Mouse (Mus musculus) intestine, embryonic 15.5 days (tissue): Measurements from ENCODE around the gene Pld5. TPM values are rescaled to one million over a fixed set of nuclear protein-coding genes. Genes with fewer than 3 reads are reported as not detected.
A peak's percentile ranks its signal among the peaks of the same experiment; 100 is the strongest.

Experiments
- ATAC-seq: fragments of 200-750 bp; cut with Nextera tagmentation; 2 replicates; pipeline ENCODE4 v1.8.0; 2017; ENCODE audit warnings: moderate TSS enrichment, moderate library complexity
- H3K27ac ChIP-seq: fragments of 300-500 bp; sonication (generic); 2 replicates; pipeline ENCODE4 v1.5.1; 2015; ENCODE audit warnings: mild to moderate bottlenecking, inconsistent platforms
- H3K27me3 ChIP-seq: fragments of 300-500 bp; sonication (generic); replicated peaks from 2 replicates; pipeline ENCODE4 v1.6.1; 2015; ENCODE audit warnings: inconsistent platforms
- H3K36me3 ChIP-seq: fragments of 300-500 bp; sonication (generic); 2 replicates; pipeline ENCODE4 v1.6.1; 2015; ENCODE audit warnings: inconsistent platforms
- H3K4me1 ChIP-seq: fragments of 300-500 bp; sonication (generic); replicated peaks from 2 replicates; pipeline ENCODE4 v1.6.1; 2015; ENCODE audit warnings: inconsistent platforms
- H3K4me2 ChIP-seq: fragments of 300-500 bp; sonication (generic); replicated peaks from 2 replicates; pipeline ENCODE4 v1.6.1; 2015; ENCODE audit warnings: mild to moderate bottlenecking, inconsistent platforms
- H3K4me3 ChIP-seq: fragments of 300-500 bp; sonication (generic); replicated peaks from 2 replicates; pipeline ENCODE4 v1.5.1; 2015; ENCODE audit warnings: inconsistent platforms
- H3K9ac ChIP-seq: fragments of 300-500 bp; sonication (generic); 2 replicates; pipeline ENCODE4 v1.6.1; 2015; ENCODE audit warnings: inconsistent platforms
- H3K9me3 ChIP-seq: fragments of 300-500 bp; sonication (generic); 2 replicates; pipeline ENCODE4 v1.6.1; 2016; ENCODE audit warnings: inconsistent platforms
- WGBS: fragments of 180-500 bp; shearing (Covaris S2); methylation state at CpG from one replicate; pipeline ENCODE4 v1.1.7; 2015; 5-methylcytosine and 5-hydroxymethylcytosine counted together
- polyA plus RNA-seq: library from polyadenylated mRNA; unstranded; fragments of >200 nt; fragmentation: Nextera tagmentation; extraction: Ambion mirVana; gene quantifications from 2 replicates; pipeline ENCODE4 v1.2.1, GENCODE M21; 2015

Gene Pld5
- polyA plus RNA-seq, 1 experiment from 2014 or later, result 0.77 TPM

DNA sequence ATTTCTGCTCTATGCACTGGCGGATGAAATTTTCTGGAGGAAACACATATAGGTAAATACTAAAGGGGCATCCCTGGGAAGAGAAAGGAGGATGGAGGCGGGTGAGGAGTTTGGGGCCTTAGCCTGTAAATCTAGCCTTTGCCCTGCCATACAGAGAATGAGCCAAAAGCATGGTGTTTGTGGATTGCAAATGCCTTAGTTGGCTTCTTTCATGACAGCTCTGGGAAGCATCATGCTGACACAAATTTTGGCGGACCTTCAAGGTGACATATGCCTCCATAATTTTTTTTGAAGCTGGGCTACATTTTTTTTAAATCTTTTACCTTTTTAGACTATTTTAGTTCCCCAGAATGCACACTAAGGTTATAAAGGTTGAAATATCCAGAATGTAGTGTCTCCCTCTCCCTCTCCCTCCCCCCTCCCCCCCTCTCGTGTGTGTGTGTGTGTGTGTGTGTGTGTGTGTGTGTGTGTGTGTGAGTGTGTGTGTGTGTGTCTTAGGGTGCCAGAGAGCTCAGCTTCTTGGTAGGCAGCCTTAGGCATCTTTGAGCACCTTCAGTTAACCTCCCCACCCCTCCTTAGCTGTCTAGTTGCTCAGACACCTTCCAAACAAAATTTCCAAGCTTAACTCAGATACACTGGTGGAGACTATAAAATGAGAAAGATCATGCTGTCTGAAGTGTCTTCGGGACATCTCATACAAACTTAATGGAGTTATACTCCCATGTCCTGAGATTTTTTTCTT is 307.9 kb downstream of the Pld5 start:
- no peak for ATAC-seq
- no peak overlapping the region for H3K4me3 ChIP-seq
- no peaks in the 10 kb centered on the region for H3K36me3 ChIP-seq
- H3K27ac ChIP-seq, result no peak overlapping the region
- H3K9me3 ChIP-seq, result no peaks in the 10 kb centered on the region
- H3K9ac ChIP-seq, result no peak overlapping the region
- 85% methylated on average over 5 of the region's 5 CpGs for WGBS
- no peaks in the 10 kb centered on the region for H3K27me3 ChIP-seq
- no peaks in the 10 kb centered on the region for H3K4me1 ChIP-seq
- no peak overlapping the region for H3K4me2 ChIP-seq

DNA sequence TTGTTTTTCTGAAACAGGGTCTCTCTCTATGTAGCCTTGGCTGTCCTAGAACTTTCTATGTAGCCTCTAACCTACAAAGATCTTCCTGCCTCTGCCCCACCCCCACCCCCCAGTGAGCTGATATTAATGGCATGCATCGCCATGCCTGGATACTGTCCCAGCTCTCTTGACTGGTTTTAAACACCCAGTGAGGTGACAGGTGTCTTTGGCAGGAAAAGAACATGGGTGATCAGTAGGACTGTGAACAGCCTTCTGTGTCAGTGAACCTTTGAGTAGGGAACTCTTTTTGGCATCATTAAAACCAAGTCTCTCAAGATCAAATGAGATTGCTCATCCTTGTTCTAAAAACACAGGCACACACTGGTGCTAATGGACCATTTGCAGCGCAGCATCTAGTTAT is 313.3 kb downstream of the Pld5 start:
- H3K4me3 ChIP-seq, result no peak overlapping the region
- H3K27me3 ChIP-seq, result no peaks in the 10 kb centered on the region
- H3K4me2 ChIP-seq, result no peak overlapping the region
- H3K36me3 ChIP-seq, result no peaks in the 10 kb centered on the region
- H3K9me3 ChIP-seq, result no peaks in the 10 kb centered on the region
- no peak overlapping the region for H3K9ac ChIP-seq
- 79% methylated on average over 2 of the region's 2 CpGs for WGBS
- no peaks in the 10 kb centered on the region for H3K4me1 ChIP-seq
- ATAC-seq, result no peak
- no peak overlapping the region for H3K27ac ChIP-seq

- Histone ChIP-seq H3K9me3 (no peaks in the 10 kb centered on the region), H3K27ac (no peak overlapping the region), H3K36me3 (no peaks in the 10 kb centered on the region), H3K4me1 (no peaks in the 10 kb centered on the region), H3K4me3 (no peak overlapping the region), H3K9ac (no peak overlapping the region), H3K27me3 (no peaks in the 10 kb centered on the region), H3K4me2 (no peak overlapping the region)
- no peak for ATAC-seq
- WGBS, result 90% methylated on average over 2 of the region's 2 CpGs
These were observed 324.3 kb downstream of the Pld5 start for GRCm38 (mm10) chr1:175950851-175951250.

DNA sequence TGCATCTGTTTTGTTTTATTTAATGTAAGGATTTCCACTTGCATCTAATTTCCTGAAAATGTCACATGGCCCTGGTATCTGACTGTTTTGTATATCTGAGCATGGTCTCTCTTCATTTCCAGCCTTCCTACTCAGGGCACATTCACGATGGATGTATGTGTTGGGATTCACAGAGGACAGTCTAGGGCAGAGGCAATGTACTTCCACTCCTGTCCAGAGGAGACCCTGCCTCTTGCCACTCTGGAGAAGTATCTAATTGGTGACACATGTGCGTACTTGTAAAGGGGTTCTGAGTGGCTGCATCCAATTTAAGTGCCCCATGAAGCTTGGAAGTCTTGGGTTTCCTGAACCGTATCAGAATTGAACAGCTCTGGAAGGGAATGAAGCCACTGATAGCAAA is 324.7 kb downstream of the Pld5 start:
- WGBS, result 83% methylated on average over 3 of the region's 3 CpGs
- H3K27ac ChIP-seq, result no peak overlapping the region
- no peak overlapping the region for H3K4me2 ChIP-seq
- no peak overlapping the region for H3K9ac ChIP-seq
- no peaks in the 10 kb centered on the region for H3K9me3 ChIP-seq
- no peaks in the 10 kb centered on the region for H3K36me3 ChIP-seq
- H3K4me3 ChIP-seq, result no peak overlapping the region
- H3K27me3 ChIP-seq, result no peaks in the 10 kb centered on the region
- H3K4me1 ChIP-seq, result no peaks in the 10 kb centered on the region
- ATAC-seq, result no peak

- ATAC-seq, result no peak
- no peaks in the 10 kb centered on the region for H3K36me3 ChIP-seq
- no peaks in the 10 kb centered on the region for H3K27me3 ChIP-seq
- H3K4me3 ChIP-seq, result no peak overlapping the region
- H3K27ac ChIP-seq, result no peak overlapping the region
- no peak overlapping the region for H3K4me2 ChIP-seq
- H3K9ac ChIP-seq, result no peak overlapping the region
- H3K9me3 ChIP-seq, result no peaks in the 10 kb centered on the region
- WGBS, result 59% methylated on average over 4 of the region's 4 CpGs
- no peaks in the 10 kb centered on the region for H3K4me1 ChIP-seq
These were observed 328.3 kb downstream of the Pld5 start for GRCm38 (mm10) chr1:175946718-175947315.

GRCm38 (mm10) chr1:175943168-175943567 is 331.9 kb downstream of the Pld5 start:
- Histone ChIP-seq H3K9me3 (no peaks in the 10 kb centered on the region), H3K36me3 (no peaks in the 10 kb centered on the region), H3K27ac (no peak overlapping the region), H3K4me2 (no peak overlapping the region), H3K9ac (no peak overlapping the region), H3K4me1 (no peaks in the 10 kb centered on the region), H3K4me3 (no peak overlapping the region), H3K27me3 (no peaks in the 10 kb centered on the region)
- 91% methylated on average over 7 of the region's 7 CpGs for WGBS
- ATAC-seq, result no peak

- H3K27ac ChIP-seq, result no peak overlapping the region
- H3K9ac ChIP-seq, result no peak overlapping the region
- H3K36me3 ChIP-seq, result no peaks in the 10 kb centered on the region
- H3K4me2 ChIP-seq, result no peak overlapping the region
- ATAC-seq, result no peak
- no peaks in the 10 kb centered on the region for H3K27me3 ChIP-seq
- H3K4me1 ChIP-seq, result no peaks in the 10 kb centered on the region
- no peak overlapping the region for H3K4me3 ChIP-seq
- no peaks in the 10 kb centered on the region for H3K9me3 ChIP-seq
- WGBS, result 78% methylated on average over 3 of the region's 3 CpGs
These were observed 336.4 kb downstream of the Pld5 start for GRCm38 (mm10) chr1:175938731-175939130.

GRCm38 (mm10) chr1:175936282-175936737 is 338.8 kb downstream of the Pld5 start:
- peak; percentile 87 for ATAC-seq
- Histone ChIP-seq H3K36me3 (no peaks in the 10 kb centered on the region), H3K4me3 (no peak overlapping the region), H3K9me3 (no peaks in the 10 kb centered on the region), H3K4me1 (no peaks in the 10 kb centered on the region), H3K27me3 (no peaks in the 10 kb centered on the region), H3K4me2 (peak overlapping the region; percentile 56), H3K9ac (no peak overlapping the region), H3K27ac (no peak overlapping the region)
- 14% methylated on average over 11 of the region's 11 CpGs for WGBS

DNA sequence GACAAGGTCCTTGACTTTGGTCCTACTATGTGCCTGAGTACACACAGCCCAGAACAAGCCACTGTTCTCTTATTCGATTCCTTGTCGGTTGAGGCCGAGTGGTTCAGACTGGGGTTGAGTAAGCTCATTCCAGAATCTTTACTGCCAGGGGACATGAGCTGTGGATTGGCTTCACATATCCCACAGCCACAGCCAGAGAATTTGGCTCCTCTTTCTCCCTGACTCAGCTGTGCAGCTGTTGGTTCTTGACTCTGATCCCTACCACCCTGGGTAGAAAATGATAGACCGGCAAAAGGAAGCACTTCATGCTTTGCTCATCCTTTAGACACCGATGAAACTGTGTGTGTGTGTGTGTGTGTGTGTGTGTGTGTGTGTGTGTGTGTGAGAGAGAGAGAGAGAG is 343.7 kb downstream of the Pld5 start:
- Histone ChIP-seq H3K4me3 (no peak overlapping the region), H3K36me3 (no peaks in the 10 kb centered on the region), H3K27me3 (no peaks in the 10 kb centered on the region), H3K9me3 (no peaks in the 10 kb centered on the region), H3K9ac (no peak overlapping the region), H3K4me1 (no peaks in the 10 kb centered on the region), H3K4me2 (no peak overlapping the region), H3K27ac (no peak overlapping the region)
- ATAC-seq, result no peak
- 87% methylated on average over 5 of the region's 5 CpGs for WGBS

GRCm38 (mm10) chr1:175923848-175924787 is 351.0 kb downstream of the Pld5 start:
- no peaks in the 10 kb centered on the region for H3K27me3 ChIP-seq
- H3K9ac ChIP-seq, result no peak overlapping the region
- H3K27ac ChIP-seq, result no peak overlapping the region
- H3K4me1 ChIP-seq, result no peaks in the 10 kb centered on the region
- no peak overlapping the region for H3K4me2 ChIP-seq
- 51% methylated on average over 7 of the region's 7 CpGs for WGBS
- H3K9me3 ChIP-seq, result no peaks in the 10 kb centered on the region
- H3K36me3 ChIP-seq, result no peaks in the 10 kb centered on the region
- H3K4me3 ChIP-seq, result no peak overlapping the region
- 0 out of 2 replicates have a peak, but pooled peaks have one; percentile 53 for ATAC-seq

DNA sequence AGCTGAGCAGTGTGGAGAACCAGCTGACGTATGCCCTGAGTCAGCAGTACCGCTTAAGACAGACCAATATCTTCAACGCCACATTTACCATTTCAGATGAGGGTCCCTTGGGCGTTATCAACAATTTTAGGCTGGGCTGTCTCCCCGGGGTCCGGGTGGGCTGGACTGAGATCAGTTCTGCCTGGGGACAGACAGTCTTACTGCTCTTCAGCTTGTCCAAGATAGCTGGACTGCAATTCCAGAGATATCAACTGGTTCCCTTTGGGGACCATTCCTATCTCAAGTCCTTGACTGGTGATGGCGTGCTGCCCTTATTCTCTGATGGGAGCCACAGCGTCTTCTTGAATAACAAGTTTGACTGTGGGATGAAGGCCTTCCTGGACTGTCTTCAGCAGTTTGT is 354.0 kb downstream of the Pld5 start:
- H3K27me3 ChIP-seq, result no peaks in the 10 kb centered on the region
- no peaks in the 10 kb centered on the region for H3K9me3 ChIP-seq
- H3K4me2 ChIP-seq, result no peak overlapping the region
- WGBS, result 95% methylated on average over 8 of the region's 8 CpGs
- H3K4me3 ChIP-seq, result no peak overlapping the region
- ATAC-seq, result no peak
- no peaks in the 10 kb centered on the region for H3K4me1 ChIP-seq
- H3K27ac ChIP-seq, result no peak overlapping the region
- H3K36me3 ChIP-seq, result no peaks in the 10 kb centered on the region
- H3K9ac ChIP-seq, result no peak overlapping the region

DNA sequence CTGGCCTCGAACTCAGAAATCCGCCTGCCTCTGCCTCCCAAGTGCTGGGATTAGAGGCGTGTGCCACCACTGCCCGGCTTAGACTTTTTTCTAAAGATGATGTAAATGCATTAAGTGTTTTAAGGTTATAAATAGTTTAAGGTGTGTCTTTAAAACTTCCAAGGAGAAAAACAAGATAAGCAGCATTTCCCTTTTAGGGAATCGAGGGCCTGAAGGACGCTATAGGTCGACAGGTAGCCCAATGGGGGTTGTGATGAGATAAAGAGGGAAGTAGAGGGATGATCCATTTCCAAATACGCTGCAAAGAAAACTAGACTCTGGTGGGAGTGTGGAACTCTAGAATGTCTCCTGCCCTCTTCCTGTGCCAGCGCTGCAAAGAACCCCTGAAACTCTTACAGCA is 355.1 kb downstream of the Pld5 start, which contains the start of gene Gm38100:
Gene Gm38100 (plus strand): TSS at position 301 of the 400 bp plus-strand sequence.
- Histone ChIP-seq H3K36me3 (no peaks in the 10 kb centered on the region), H3K9me3 (no peaks in the 10 kb centered on the region), H3K27me3 (no peaks in the 10 kb centered on the region), H3K4me3 (no peak within 1 kb of the TSS), H3K4me2 (no peak within 1 kb of the TSS), H3K27ac (no peak within 1 kb of the TSS), H3K4me1 (no peaks in the 10 kb centered on the region), H3K9ac (no peak within 1 kb of the TSS)
- 83% methylated on average over 9 of the region's 9 CpGs for WGBS
- ATAC-seq, result no peak
